Mouse (Mus musculus) MEL (cell line): ENCODE measurements around the gene Igfbp6. TPM values are rescaled to one million over a fixed set of nuclear protein-coding genes. Genes with fewer than 3 reads are reported as not detected.

Source experiments
- DNase-seq: peaks from one replicate; pipeline ENCODE4 v3.0.0; 2011; ENCODE audit warnings: low read depth, low spot score
- H3K27ac ChIP-seq: 2 replicates; pipeline ENCODE4 v1.5.1; 2012; ENCODE audit warnings: low read depth, mild to moderate bottlenecking, control low read depth, low read length, moderate library complexity; ENCODE audit not compliant: control insufficient read depth
- H3K27me3 ChIP-seq, 2 experiments: fragments of 150-350 bp in 1 of 2; sonication (generic) in 1 of 2; 2 replicates each; pipeline ENCODE4 v1.6.1; 2012; ENCODE audit warnings: low read length in 2 of 2, mild to moderate bottlenecking in 2 of 2, improper control_type of control experiment in 1 of 2, moderate library complexity in 1 of 2; ENCODE audit not compliant: insufficient read depth in 2 of 2, control insufficient read depth in 1 of 2
- H3K36me3 ChIP-seq, 2 experiments: 2 replicates each; pipeline ENCODE4 v1.6.1; 2012 to 2014; ENCODE audit warnings: low read length in 2 of 2, improper control_type of control experiment in 1 of 2, inconsistent platforms in 1 of 2, mild to moderate bottlenecking in 1 of 2; ENCODE audit not compliant: insufficient read depth in 2 of 2, control insufficient read depth in 1 of 2
- H3K4me1 ChIP-seq, 2 experiments: fragments of 150-350 bp in 1 of 2; sonication (generic) in 1 of 2; 2 replicates each; pipeline ENCODE4 v1.6.1; 2012; ENCODE audit warnings: low read length in 2 of 2, improper control_type of control experiment in 1 of 2, mild to moderate bottlenecking in 1 of 2; ENCODE audit not compliant: insufficient read depth in 2 of 2, control insufficient read depth in 1 of 2
- H3K4me3 ChIP-seq, 2 experiments: fragments of 150-350 bp in 1 of 2; sonication (generic) in 1 of 2; 2 replicates each; pipeline ENCODE4 v1.5.1; 2012; ENCODE audit warnings: low read depth in 2 of 2, low read length in 2 of 2, mild to moderate bottlenecking in 2 of 2, moderate library complexity in 2 of 2, control low read depth in 1 of 2, improper control_type of control experiment in 1 of 2; ENCODE audit not compliant: control insufficient read depth in 1 of 2, insufficient read depth in 1 of 2
- H3K79me2 ChIP-seq: 2 replicates; pipeline ENCODE4 v1.6.1; 2012; ENCODE audit warnings: mild to moderate bottlenecking, low read length, moderate library complexity; ENCODE audit not compliant: control insufficient read depth, poor library complexity, insufficient read depth
- H3K9ac ChIP-seq: 2 replicates; pipeline ENCODE4 v1.6.1; 2012; ENCODE audit warnings: low read depth, mild to moderate bottlenecking, control low read depth, low read length, moderate library complexity; ENCODE audit not compliant: control insufficient read depth, poor library complexity, severe bottlenecking
- H3K9me3 ChIP-seq: fragments of 150-350 bp; sonication (generic); replicated peaks from 2 replicates; pipeline ENCODE4 v1.6.1; 2012; ENCODE audit warnings: mild to moderate bottlenecking, low read length, improper control_type of control experiment, moderate library complexity; ENCODE audit not compliant: insufficient read depth
- BHLHE40 ChIP-seq: IDR thresholded peaks from 2 replicates; pipeline ENCODE4 v1.6.1; 2012; ENCODE audit warnings: low read depth, mild to moderate bottlenecking, inconsistent platforms, low read length, improper control_type of control experiment, borderline replicate concordance
- CHD2 ChIP-seq: IDR thresholded peaks from 2 replicates; pipeline ENCODE4 v1.6.1; 2011; ENCODE audit warnings: low read length, improper control_type of control experiment
- E2F4 ChIP-seq: IDR thresholded peaks from 2 replicates; pipeline ENCODE4 v1.6.1; 2011; ENCODE audit warnings: low read depth, low read length, improper control_type of control experiment, borderline replicate concordance
- ELF1 ChIP-seq: IDR thresholded peaks from 2 replicates; pipeline ENCODE4 v1.6.1; 2014; ENCODE audit warnings: low read depth, mild to moderate bottlenecking, inconsistent platforms, low read length, improper control_type of control experiment, moderate library complexity
- EP300 ChIP-seq, 2 experiments: IDR thresholded peaks; 2 replicates each; pipeline ENCODE4 v1.6.1; 2011; ENCODE audit warnings: improper control_type of control experiment in 2 of 2, low read length in 2 of 2, low read depth in 1 of 2, mild to moderate bottlenecking in 1 of 2
- ETS1 ChIP-seq: IDR thresholded peaks from 2 replicates; pipeline ENCODE4 v1.6.1; 2012; ENCODE audit warnings: low read depth, mild to moderate bottlenecking, inconsistent platforms, low read length, improper control_type of control experiment, moderate library complexity
- GABPA ChIP-seq: IDR thresholded peaks from 2 replicates; pipeline ENCODE4 v1.6.1; 2012; ENCODE audit warnings: low read depth, mild to moderate bottlenecking, inconsistent platforms, low read length, improper control_type of control experiment, moderate library complexity
- GATA1 ChIP-seq: IDR thresholded peaks from 2 replicates; pipeline ENCODE4 v1.6.1; 2011; ENCODE audit warnings: low read depth, low read length, improper control_type of control experiment
- MAFK ChIP-seq: IDR thresholded peaks from 2 replicates; pipeline ENCODE4 v1.6.1; 2011; ENCODE audit warnings: low read depth, mild to moderate bottlenecking, low read length, improper control_type of control experiment, borderline replicate concordance
- MAX ChIP-seq: IDR thresholded peaks from 2 replicates; pipeline ENCODE4 v1.6.1; 2011; ENCODE audit warnings: low read length, improper control_type of control experiment
- MAZ ChIP-seq: IDR thresholded peaks from 2 replicates; pipeline ENCODE4 v1.6.1; 2012; ENCODE audit warnings: low read depth, mild to moderate bottlenecking, inconsistent platforms, low read length, improper control_type of control experiment
- MEF2A ChIP-seq: IDR thresholded peaks from 2 replicates; pipeline ENCODE4 v1.6.1; 2014; ENCODE audit warnings: low read depth, mild to moderate bottlenecking, inconsistent platforms, low read length, improper control_type of control experiment; ENCODE audit not compliant: poor library complexity, insufficient replicate concordance, severe bottlenecking; ENCODE audit errors: extremely low read depth
- MYB ChIP-seq: IDR thresholded peaks from 2 replicates; pipeline ENCODE4 v1.6.1; 2011; ENCODE audit warnings: mild to moderate bottlenecking, low read depth, low read length, improper control_type of control experiment
- NELFE ChIP-seq: IDR thresholded peaks from 2 replicates; pipeline ENCODE4 v1.6.1; 2011; ENCODE audit warnings: low read depth, low read length, improper control_type of control experiment
- POLR2A ChIP-seq, 2 experiments: IDR thresholded peaks; 2 replicates each; pipeline ENCODE4 v1.6.1; 2011 to 2012; ENCODE audit warnings: low read length in 2 of 2, mild to moderate bottlenecking in 2 of 2, control low read depth in 1 of 2, improper control_type of control experiment in 1 of 2, low read depth in 1 of 2, moderate library complexity in 1 of 2; ENCODE audit not compliant: control insufficient read depth in 1 of 2, insufficient read depth in 1 of 2, poor library complexity in 1 of 2
- POLR2AphosphoS5 ChIP-seq: IDR thresholded peaks from 2 replicates; pipeline ENCODE4 v1.6.1; 2012; ENCODE audit warnings: low read depth, borderline replicate concordance, mild to moderate bottlenecking, inconsistent platforms, low read length, moderate library complexity, mixed read lengths
- RCOR1 ChIP-seq: IDR thresholded peaks from 2 replicates; pipeline ENCODE4 v1.6.1; 2012; ENCODE audit warnings: low read depth, mild to moderate bottlenecking, inconsistent platforms, low read length, improper control_type of control experiment
- SIN3A ChIP-seq: IDR thresholded peaks from 2 replicates; pipeline ENCODE4 v1.6.1; 2012; ENCODE audit warnings: low read length, improper control_type of control experiment, inconsistent platforms
- TAL1 ChIP-seq: IDR thresholded peaks from 2 replicates; pipeline ENCODE4 v1.6.1; 2012; ENCODE audit warnings: mild to moderate bottlenecking, inconsistent platforms, low read length, moderate library complexity, mixed read lengths
- TBP ChIP-seq: IDR thresholded peaks from 2 replicates; pipeline ENCODE4 v1.8.0; 2011; ENCODE audit warnings: low read depth, low read length, improper control_type of control experiment
- TCF12 ChIP-seq: IDR thresholded peaks from 2 replicates; pipeline ENCODE4 v1.6.1; 2014; ENCODE audit warnings: low read depth, mild to moderate bottlenecking, inconsistent platforms, low read length, improper control_type of control experiment, moderate library complexity
- UBTF ChIP-seq: IDR thresholded peaks from 2 replicates; pipeline ENCODE4 v1.6.1; 2012; ENCODE audit warnings: low read depth, mild to moderate bottlenecking, inconsistent platforms, low read length, improper control_type of control experiment, moderate library complexity, borderline replicate concordance; ENCODE audit not compliant: insufficient read depth
- USF2 ChIP-seq, 2 experiments: IDR thresholded peaks; 2 replicates each; pipeline ENCODE4 v1.6.1; 2011 to 2012; ENCODE audit warnings: improper control_type of control experiment in 2 of 2, low read length in 2 of 2, borderline replicate concordance in 1 of 2, inconsistent platforms in 1 of 2, low read depth in 1 of 2, mild to moderate bottlenecking in 1 of 2; ENCODE audit not compliant: insufficient read depth in 1 of 2
- ZC3H11A ChIP-seq: IDR thresholded peaks from 2 replicates; pipeline ENCODE4 v1.6.1; 2012; ENCODE audit warnings: low read depth, mild to moderate bottlenecking, inconsistent platforms, low read length, improper control_type of control experiment
- ZKSCAN1 ChIP-seq: IDR thresholded peaks from 2 replicates; pipeline ENCODE4 v1.6.1; 2012; ENCODE audit warnings: low read depth, mild to moderate bottlenecking, inconsistent platforms, low read length, improper control_type of control experiment, moderate library complexity
- ZMIZ1 ChIP-seq: IDR thresholded peaks from 2 replicates; pipeline ENCODE4 v1.6.1; 2012; ENCODE audit warnings: low read depth, mild to moderate bottlenecking, inconsistent platforms, low read length, improper control_type of control experiment, moderate library complexity
- ZNF384 ChIP-seq: IDR thresholded peaks from 2 replicates; pipeline ENCODE4 v1.6.1; 2012; ENCODE audit warnings: low read depth, mild to moderate bottlenecking, inconsistent platforms, low read length, improper control_type of control experiment
- polyA plus RNA-seq, 2 experiments: library from polyadenylated mRNA; stranded (reverse) in 1 of 2; unstranded in 1 of 2; fragments of >175 nt in 1 of 2; fragments of >200 nt in 1 of 2; gene quantifications; 2 replicates each; pipeline versions ENCODE4 v1.2.1 to v1.2.4; 2012; ENCODE audit warnings: low replicate concordance in 2 of 2, low read depth in 1 of 2; ENCODE audit not compliant: insufficient read length in 2 of 2, insufficient read depth in 1 of 2, missing spikeins in 1 of 2
- total RNA-seq: library from RNA; depleted of rRNA; stranded (reverse); fragments of 300-350 nt; gene quantifications from 2 replicates; pipeline ENCODE4 v1.2.3, GENCODE M21; 2012

The Igfbp6 gene
- total and polyA plus RNA-seq, 3 experiments: 0.65 to 1.8 TPM; not detected in 1

- TF ChIP-seq GABPA (no peak), ZMIZ1 (0 out of 2 replicates have a peak, but pooled peaks have one; percentile 32), ZC3H11A (no peak), POLR2A (IDR thresholded peaks at IDR 0.05; ENCODE audit: control insufficient read depth in 1 of 2, insufficient read depth in 1 of 2, low read depth in 1 of 2, low read length in 2 of 2, poor library complexity in 1 of 2) (no peak), TCF12 (peak; percentile 64), MAZ (no peak), TBP (no peak), MAX (peak; percentile 34; the same call in 1 of the 2 replicates), SIN3A (peak; percentile 40; the same call in 1 of the 2 replicates), ETS1 (peak; percentile 47; the same call in 1 of the 2 replicates), ELF1 (no peak), USF2 (IDR thresholded peaks at IDR 0.05; ENCODE audit: borderline replicate concordance in 1 of 2, insufficient read depth in 1 of 2, low read depth in 1 of 2, low read length in 2 of 2) (no peak), UBTF (no peak), GATA1 (peak; percentile 84), MEF2A (no peak), RCOR1 (peak; percentile 69; the same call in 1 of the 2 replicates), ZKSCAN1 (no peak), EP300 (IDR thresholded peaks at IDR 0.05; ENCODE audit: low read depth in 1 of 2, low read length in 2 of 2) (peak; percentile 60 to 63)
Measured at GRCm38 (mm10) chr15:102176571-102177316, 32.6 kb downstream of the Igfbp6 start (continued).

- H3K4me3 ChIP-seq: no peak overlapping the region
- no peak for TF ChIP-seq CHD2
- no peak for TF ChIP-seq MAFK
- TF ChIP-seq TBP: no peak
- no peak for TF ChIP-seq ZNF384
- no peak for TF ChIP-seq TCF12
- no peak for TF ChIP-seq UBTF
- no peak for TF ChIP-seq ETS1
- no peak for TF ChIP-seq MEF2A
- no peak for TF ChIP-seq GATA1
- no peak for TF ChIP-seq E2F4
- no peak for TF ChIP-seq SIN3A
- no peak for TF ChIP-seq MAZ
- no peak for TF ChIP-seq MYB
- no peak for TF ChIP-seq TAL1
- no peak for TF ChIP-seq POLR2AphosphoS5
- TF ChIP-seq ZKSCAN1: no peak
- no peak for TF ChIP-seq ELF1
- no peak for TF ChIP-seq BHLHE40
- TF ChIP-seq NELFE: no peak
- H3K27ac ChIP-seq: no peak overlapping the region
- no peaks in the 10 kb centered on the region for H3K27me3 ChIP-seq
- no peaks in the 10 kb centered on the region for H3K9me3 ChIP-seq
- no peaks in the 10 kb centered on the region for H3K79me2 ChIP-seq
- H3K36me3 ChIP-seq: peaks cover 0 to 8% of the 10 kb centered on the region in 2 experiments; a peak in 2 of 4 replicates
- DNase-seq: no peak
- peaks cover 4 to 17% of the 10 kb centered on the region in 2 experiments; a peak in 3 of 4 replicates for H3K4me1 ChIP-seq
- no peak overlapping the region for H3K9ac ChIP-seq
Measured at GRCm38 (mm10) chr15:102177417-102177816, 33.3 kb downstream of the Igfbp6 start.
